Mouse (Mus musculus) heart, postnatal 10 days (tissue): ENCODE data around the gene Rab40c. TPM values are rescaled to one million over a fixed set of nuclear protein-coding genes. Genes with fewer than 3 reads are reported as not detected.
A peak's percentile ranks its signal among the peaks of the same experiment; 100 is the strongest.
"Not testable (repeated sequence)": the region's sequence is repeated elsewhere in the genome, so short reads cannot be mapped to it uniquely, and the experiment has no call there.

Experiments
- DNase-seq, 2 experiments: peaks; one replicate each; pipeline ENCODE4 v3.0.0; 2021
- intact Hi-C: fragments of 180-260 bp; cut with DNase I; formaldehyde crosslinking; loops from one replicate; pipeline ENCODE4 v1.15.1; 2025
- total RNA-seq, 2 experiments: library from RNA; stranded (reverse); gene quantifications; 2 replicates each; pipeline ENCODE4 v1.2.3; 2021

Rab40c gene
- total RNA-seq, 2 experiments from 2014 or later = 13.4 to 18.8 TPM

DNA sequence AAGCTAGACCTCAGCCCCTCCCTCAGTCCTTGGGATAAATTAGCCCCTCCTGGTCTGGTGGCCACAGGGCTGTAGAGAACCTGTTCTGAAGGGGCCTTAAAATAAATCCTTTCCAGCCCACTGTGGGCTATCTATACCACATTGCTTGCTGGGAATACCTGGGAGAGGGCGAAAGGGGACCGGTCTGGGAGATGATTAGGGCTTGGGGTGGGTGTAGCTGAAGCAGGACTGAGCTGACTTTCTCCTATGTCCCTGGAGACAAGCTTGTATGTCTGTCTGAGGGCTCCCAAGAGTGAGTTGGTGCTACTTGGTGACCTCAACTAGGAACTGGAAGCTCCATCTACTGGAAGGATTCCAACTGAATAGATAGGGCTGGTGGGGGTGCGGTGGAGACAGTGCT, 42.5 kb downstream of the Rab40c start:
- DNase-seq = no peak
- intact Hi-C loops = no loop called here

GRCm38 (mm10) chr17:25876347-25876915, 43.1 kb downstream of the Rab40c start:
- intact Hi-C loops = no loop called here
- DNase-seq = no peak

DNA sequence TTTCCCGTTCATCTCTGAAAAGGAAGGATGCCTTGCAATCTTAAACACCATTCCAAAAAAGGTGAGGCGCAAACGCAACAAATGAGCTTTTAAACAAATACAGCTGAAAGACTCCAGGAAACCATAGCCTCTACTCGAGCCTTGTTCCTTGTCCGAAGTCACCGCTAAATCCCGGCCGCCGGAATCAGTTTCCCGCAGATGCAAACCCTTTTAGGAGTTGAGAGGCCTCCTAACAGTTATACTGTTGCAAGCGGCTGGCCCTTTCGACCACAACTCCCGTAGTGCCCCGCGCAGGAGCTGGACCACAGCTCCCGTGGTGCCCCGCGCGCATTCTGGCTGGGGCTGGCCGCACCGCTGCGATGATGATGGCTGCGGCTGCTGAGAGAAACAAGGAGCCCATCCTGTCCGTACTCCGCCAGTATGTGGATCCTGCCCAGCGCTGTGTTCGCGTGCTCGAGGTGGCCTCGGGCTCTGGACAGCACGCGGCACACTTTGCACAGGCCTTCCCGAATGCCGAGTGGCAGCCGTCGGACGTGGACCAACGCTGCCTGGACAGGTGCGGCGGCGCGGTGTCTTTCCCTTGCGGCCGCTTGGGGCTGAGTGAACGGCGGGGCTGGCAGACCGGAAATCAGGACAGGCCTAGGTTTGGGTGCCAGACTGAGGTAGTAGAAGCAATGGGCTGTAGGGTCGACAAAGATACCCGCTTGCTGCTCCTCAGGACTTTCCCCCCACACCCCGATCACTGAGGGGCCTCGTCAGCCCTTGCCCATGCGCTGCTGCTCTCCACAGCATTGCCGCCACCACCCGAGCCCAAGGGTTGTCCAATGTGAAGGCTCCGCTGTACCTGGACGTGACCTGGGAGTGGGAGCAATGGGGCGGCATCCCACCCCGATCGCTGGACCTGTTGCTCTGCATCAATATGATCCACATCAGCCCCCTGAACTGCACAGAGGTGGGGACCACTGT, 44.1 kb downstream of the Rab40c start:
- intact Hi-C loops = loop anchor here (2.0 kb wide), 1 partner anchor 43 kb away; the partner anchor contains the start of gene Rab40c
- peak; percentile 91 to 92 for DNase-seq

- intact Hi-C loops = loop anchor here (2.0 kb wide), 1 partner anchor 44 kb away; the partner anchor contains the start of gene Rab40c
Measured at GRCm38 (mm10) chr17:25874721-25875170, 44.8 kb downstream of the Rab40c start, which contains the start of gene Mettl26. Gene Mettl26 (plus strand): TSS chr17:25875074.

GRCm38 (mm10) chr17:25874148-25874720, 45.3 kb downstream of the Rab40c start:
- intact Hi-C loops = loop anchor here (2.0 kb wide), 1 partner anchor 45 kb away; the partner anchor contains the start of gene Rab40c
- DNase-seq = no peak

More at GRCm38 (mm10) chr17:25874721-25875170, 44.8 kb downstream of the Rab40c start, which contains the start of gene Mettl26:
- peak; percentile 94 to 97 for DNase-seq

DNA sequence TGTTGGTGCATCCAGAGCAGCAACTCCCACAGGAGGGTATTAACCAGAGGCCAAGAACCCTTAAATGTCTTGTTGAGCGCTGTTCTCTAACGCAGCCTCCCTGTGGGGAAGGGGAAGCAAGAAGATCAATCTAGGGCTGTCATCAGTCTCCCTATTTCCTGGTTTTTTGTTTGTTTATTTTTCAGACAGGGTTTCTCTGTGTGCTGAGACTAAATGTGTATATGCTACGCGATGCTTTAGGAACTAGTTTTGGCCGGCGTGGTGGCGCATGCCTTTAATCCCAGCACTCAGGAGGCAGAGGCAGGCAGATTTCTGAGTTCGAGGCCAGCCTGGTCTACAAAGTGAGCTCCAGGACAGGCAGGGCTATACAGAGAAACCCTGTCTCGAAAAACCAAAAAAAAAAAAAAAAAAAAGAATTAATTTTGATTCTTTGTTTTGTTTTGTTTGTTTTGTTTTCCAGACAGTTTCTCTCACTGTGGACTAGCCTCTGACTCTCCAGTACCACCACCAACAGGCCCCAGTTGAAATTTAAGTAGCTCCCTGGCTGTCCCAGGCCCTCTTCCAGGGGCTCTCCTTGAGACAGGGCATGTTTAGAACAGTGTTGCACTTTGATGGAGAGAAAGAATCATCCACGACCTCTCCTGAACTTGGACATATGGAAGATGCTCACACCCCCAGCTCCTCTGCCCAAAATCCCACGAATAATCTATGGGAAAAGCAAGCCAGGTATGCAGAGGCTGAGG, 46.0 kb downstream of the Rab40c start:
- intact Hi-C loops = loop anchor here (2.0 kb wide), 1 partner anchor 45 kb away; the partner anchor contains the start of gene Rab40c
- DNase-seq = no peak

DNA sequence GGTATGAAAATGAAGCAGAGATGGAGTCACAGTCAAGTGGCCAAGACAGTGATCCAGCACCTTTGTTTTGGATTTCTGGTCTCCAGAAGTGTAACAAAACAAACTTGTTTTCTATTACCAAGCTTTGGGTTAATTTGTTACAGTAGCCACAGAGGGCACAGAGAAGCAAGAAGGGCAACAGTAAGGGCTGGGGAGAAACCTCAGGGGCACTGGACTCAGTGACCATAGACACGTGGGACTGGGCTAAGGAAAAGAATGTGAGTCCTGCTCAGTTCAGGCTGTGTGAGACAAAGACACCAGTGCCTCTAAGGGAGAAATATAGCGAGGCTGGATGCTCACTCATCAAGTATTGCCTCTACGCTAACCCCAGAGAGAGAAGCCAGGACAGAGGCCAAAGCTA, 46.9 kb downstream of the Rab40c start:
- intact Hi-C loops = no loop called here
- DNase-seq = no peak

GRCm38 (mm10) chr17:25871566-25871965, 48.0 kb downstream of the Rab40c start:
- intact Hi-C loops, DNase-seq: not testable (repeated sequence)

- no peak for DNase-seq
- intact Hi-C loops = no loop called here
Measured at GRCm38 (mm10) chr17:25869954-25870353, 49.6 kb downstream of the Rab40c start.

GRCm38 (mm10) chr17:25869498-25869897, 50.0 kb downstream of the Rab40c start:
- DNase-seq = no peak
- intact Hi-C loops = no loop called here

DNA sequence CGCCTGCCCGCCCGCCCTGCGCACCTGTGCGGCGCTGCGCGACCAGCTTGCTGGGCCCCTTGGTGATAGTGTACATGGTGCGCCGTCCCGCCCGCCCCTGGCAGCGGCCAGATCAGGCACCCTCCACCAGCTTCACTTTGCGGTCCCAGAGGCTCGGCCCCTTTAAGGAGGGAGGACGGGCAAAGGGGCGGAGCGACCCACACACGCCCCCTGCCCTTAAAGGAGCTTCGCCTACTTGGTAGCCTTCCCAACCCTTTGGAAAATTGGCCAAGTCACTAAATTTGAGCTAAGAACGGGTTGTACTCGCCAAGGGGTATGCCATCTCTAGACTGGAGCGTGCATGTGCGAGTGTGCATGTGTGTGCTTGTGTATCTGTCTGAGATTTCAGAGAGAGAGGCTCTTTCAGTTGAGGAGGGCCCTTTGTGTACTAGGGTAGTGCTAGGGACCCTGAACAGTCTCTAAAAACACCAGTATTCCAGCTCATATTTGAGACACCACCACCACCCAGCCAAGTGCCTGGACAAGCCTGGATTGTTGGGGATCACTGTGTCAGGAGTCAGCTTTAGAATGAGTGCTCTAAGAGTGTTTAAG, 50.8 kb downstream of the Rab40c start, which contains the start of gene Mcrip2:
TSS of gene Mcrip2 (minus strand) at position 164 of the 591 bp plus-strand sequence.
- DNase-seq = peak; percentile 87
- intact Hi-C loops = no loop called here

DNA sequence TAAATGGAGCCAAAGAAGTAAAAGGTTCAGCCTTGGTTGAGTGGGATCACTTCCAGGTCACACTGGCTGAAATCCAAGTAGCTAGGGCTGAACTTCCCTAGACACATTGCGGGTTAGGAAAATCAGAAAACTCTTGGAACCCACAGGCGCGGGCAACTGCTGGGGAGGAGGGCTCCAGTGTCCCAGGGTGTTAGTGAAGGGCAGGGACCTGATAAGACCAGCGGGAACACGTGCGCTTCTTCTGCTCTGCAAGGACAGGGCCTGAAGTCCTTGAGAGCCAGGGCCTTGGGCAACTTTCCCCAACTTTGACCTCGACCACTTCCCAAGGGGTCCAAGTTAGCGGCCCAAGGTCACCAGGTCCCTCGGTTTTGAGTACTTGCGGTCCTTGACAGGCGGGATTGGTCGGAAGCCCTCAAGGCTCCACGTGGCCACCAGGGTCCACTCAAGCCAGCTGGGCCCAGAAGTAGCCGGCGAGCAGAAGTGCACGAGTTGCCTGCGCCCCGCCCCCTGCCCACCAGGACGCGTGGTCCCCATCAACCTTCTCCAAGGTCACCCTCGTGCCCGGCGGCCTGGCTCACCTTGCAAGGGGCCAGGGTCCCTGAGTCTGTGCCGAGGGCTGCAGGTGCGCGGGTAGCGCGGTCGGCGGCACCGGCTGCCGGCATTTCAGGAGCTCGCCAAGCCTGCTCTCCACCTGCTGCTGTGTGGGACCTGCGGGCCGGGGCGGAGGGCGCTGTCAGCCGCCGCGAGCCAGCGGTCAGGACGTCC, 51.5 kb downstream of the Rab40c start:
- peak; percentile 72 to 82 for DNase-seq
- intact Hi-C loops = no loop called here

DNA sequence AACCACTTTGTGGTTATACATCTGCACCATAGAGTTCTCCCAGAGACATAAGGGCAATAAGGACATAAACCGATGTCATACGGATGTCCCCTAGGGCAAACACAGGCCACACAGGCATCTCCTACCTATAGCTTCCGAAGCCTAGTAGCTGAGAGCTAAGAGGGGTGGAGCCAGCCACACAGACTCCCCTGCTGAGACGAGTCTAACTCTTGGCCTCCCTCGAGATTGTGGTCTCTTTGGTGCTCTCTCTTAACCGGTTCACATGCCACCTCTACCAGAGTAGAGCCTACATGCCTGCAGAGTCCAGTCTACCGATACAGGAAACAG, 52.1 kb downstream of the Rab40c start:
- intact Hi-C loops = no loop called here

GRCm38 (mm10) chr17:25866172-25866571, 53.4 kb downstream of the Rab40c start:
- intact Hi-C loops = no loop called here

More for the DNA sequence above, 52.1 kb downstream of the Rab40c start:
- no peak for DNase-seq

DNA sequence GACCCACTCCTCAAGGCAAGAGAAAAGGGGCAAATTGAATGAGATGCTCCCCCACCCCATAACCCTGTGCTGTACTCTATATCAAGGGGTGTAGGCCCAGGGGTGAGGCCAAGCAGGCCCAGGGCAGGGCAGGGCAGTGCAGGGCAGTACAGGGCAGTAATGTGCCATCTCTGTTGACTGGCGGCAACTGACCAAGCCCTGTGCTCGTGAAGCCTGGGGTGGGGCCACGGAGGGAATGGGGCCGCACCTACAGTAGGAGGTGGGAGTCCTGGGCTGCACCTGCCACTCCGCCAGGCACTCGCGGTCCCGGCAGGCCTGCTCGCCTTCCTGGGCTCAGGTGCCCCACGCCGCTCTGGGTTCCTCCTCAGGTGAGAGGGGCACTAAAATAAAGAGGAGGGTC, 54.2 kb downstream of the Rab40c start:
- intact Hi-C loops = no loop called here
- no peak for DNase-seq

More at GRCm38 (mm10) chr17:25866172-25866571, 53.4 kb downstream of the Rab40c start:
- no peak for DNase-seq

- DNase-seq = no peak
- intact Hi-C loops = no loop called here
Measured at GRCm38 (mm10) chr17:25864311-25864710, 55.2 kb downstream of the Rab40c start.

GRCm38 (mm10) chr17:25863681-25864080, 55.8 kb downstream of the Rab40c start:
- intact Hi-C loops = no loop called here
- DNase-seq = no peak

DNA sequence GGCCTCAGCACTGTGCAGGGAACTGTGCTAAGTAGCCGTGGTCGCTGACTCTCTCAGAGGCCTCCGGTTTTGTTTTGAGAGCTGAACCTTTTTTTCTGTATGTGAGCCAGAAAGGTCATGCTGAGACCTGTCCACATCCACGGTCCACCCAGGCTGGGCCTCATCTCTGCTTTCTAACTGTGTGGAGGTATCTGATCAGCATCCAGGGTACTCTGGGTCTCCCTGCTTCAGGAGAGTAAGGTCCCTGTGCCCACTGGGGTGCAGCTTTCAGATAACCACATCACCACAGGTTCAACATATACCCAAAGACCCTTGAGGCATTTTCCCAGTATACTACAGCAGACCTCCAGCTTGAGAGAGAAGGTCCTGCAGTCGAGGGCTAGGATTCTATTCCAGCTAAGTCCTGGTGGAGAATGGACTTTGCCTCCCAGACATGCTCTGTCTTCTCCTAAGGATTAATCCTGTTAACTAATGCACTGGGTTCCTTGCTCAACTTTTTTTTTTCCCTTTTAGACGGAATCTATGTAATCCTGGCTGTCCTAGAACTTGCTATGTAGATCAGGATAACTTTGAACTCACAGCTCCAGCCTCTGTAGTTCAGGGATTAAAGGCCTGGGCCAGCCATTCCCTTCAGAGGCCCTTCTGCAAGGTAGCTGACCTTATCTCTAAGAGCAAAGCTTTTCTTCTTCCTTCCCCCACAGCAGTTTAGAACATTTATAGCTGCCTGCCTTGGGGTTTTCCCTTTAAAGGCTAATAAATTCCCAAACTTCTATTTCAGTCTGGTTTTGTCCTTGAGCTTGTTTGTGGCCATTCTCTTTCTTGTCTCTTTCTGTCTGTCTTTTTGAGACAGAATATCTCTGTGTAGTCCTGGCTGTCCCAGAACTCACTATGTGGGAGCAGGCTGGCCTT, 57.6 kb downstream of the Rab40c start:
- no peak for DNase-seq
- intact Hi-C loops = no loop called here
